Mouse (Mus musculus) retina, adult 2 months (tissue): Measurements from ENCODE around the gene Cmip.

ENCODE experiments used
- DNase-seq: peaks from one replicate; pipeline ENCODE4 v3.0.0-alpha.2; 2012; ENCODE audit warnings: low read depth, low spot score

Gene Cmip

DNA sequence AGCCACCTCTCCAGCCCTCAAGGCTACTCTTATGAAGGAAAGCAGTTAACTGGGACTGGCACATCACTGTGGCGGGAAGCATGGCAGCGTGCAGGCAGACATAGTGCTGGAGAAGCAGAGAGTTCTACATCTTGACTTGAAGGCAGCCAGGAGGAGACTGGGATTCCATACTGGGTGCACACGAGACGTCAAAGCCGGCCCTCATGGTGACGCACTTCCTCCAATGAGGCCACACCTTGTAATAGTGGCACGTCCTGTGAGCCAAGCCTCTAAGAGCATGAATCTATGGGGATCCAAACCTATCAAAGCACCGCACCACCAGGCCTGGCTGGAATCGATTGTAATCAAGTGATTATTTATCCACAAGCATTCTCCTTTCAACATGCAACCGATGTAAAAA, 210.6 kb downstream of the Cmip start:
- no peak for DNase-seq

DNA sequence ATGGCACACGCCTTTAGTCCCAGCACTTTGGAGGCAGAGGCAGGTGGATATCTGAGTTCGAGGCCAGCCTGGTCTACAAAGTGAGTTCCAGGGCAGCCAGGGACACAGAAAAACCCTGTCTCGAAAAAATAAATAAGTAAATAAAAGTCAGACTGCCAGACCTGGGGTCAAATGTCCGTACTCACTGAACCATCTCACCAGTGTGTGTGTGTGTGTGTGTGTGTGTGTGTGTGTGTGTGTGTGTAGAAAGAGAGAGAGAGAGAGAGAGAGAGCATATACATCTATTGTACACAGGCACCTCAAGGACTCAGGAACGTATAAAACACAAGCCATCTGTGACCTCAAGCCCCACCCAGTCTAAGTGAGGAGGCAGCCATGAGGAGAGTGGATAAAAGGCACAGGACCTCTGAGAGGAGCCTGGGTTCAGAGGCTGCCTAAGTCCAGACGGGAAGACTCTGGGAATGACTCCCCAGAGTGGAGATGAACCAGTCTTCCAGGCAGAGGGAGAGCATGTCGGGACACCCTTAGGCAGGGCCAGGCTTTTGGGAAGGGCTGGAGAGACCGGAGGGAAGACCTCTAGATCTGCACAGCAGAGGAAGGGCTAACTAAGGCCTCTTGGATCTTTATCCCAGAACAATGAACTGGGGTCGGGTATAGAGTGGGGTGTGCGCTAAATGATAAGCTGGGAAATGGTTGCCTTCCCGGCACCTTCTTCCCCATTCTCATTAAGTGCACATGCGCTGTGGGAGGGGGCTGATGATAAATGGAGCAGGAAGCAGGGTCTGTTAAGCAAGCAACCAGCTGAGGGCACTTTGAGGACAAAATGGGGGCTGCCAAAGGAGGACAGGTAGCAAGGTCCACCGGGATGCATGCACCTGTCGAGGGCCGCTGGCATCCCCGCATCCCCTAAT, 212.8 kb downstream of the Cmip start:
- no peak for DNase-seq

DNA sequence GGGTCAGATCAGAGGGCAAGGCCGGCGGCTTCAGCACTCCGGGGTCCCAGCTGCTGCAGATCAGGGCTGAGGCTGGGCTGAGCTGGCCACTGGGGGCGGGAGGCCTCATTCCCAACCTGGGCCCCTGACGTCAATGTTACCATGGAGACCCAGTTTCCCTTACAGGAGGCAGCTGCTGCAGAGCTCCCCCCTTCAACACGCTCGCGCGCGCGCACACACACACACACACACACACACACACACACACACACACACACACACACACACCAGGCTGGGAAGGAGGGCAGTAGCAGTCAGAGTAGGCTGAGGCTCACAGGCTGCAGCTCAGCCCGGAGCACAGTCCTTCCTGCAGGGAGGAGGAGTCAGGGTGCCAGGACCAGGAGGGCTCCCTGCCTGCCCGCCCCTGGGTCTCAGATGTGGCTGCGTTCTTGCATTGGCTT, 213.5 kb downstream of the Cmip start:
- DNase-seq, result peak; percentile 66

DNA sequence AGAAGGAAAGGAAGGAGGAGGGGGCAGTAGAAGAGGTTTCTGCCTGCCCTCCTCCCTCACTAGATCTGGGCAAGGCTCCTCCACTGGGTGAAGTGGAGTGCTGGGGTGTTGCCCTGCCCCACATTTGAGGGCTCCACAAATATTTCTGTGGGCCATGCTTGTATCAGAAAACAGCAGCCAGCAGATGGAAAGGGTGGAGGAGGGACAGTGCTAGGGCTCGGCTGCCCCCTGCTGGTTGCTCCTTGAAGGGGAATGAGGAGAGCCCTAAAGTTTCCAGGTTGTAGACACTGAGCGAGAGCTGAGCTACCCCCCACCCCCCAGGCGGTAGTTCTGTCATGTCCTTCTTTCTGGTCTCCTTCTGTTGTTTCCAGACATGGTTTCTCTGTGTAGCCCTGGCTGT, 214.3 kb downstream of the Cmip start:
- DNase-seq, result no peak

DNA sequence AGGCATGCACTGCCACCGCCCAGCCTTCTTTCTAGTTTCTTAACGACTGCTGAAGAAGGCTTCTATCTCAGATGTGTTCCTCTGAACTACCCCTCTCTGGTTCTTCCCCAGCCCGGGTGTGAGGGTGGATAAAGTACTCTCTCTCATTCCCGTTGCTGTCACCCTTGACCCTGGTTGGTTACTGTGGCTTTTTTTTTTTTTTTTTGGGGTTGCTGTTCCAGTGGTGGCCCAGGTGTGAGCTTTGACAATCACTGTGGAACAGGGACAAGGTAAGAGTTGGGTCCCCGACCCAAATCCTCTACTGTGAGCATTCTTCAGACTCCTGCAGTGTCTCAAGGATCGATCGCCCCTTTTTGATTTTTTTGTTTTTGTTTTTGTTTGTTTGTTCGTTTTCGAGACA, 214.8 kb downstream of the Cmip start:
- no peak for DNase-seq

DNA sequence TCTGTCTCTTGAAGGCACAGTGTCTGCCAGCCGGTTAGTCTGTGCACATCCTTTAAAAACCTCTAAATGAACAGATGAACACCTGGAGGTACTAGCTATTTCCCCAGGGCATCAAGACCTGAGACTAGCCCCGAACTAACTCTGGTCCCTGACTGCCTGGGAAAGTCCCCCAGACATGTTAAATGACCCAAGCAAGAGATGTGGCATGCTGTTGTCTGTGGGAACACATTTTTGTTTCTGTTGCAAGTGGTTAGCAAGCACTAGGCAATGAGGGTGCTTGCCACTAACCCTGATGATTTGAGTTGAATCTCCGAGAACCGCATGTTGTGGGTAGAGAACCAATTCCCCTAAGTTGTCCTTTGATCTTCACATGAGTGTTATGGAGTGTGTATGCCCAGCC, 215.5 kb downstream of the Cmip start:
- DNase-seq, result no peak

DNA sequence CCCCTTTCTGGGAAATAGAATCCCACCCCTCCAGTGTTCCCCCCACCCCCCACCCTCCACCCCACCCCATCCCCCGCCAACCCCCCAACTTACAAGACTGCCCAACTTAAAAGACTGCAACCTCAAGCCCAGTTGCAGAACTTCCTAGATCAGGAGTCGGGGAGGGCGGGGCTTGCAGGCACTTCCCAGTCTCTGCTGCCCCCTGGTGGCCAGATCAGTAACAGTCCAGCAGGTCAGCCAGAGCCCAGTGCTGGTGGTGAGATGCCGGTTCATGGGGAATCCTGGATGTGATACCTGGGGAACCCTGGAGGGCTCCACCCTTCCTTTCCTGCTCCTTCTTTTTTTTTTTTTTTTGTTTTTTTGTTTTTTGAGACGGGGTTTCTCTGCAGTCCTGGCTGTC, 218.1 kb downstream of the Cmip start:
- peak; percentile 72 for DNase-seq

DNA sequence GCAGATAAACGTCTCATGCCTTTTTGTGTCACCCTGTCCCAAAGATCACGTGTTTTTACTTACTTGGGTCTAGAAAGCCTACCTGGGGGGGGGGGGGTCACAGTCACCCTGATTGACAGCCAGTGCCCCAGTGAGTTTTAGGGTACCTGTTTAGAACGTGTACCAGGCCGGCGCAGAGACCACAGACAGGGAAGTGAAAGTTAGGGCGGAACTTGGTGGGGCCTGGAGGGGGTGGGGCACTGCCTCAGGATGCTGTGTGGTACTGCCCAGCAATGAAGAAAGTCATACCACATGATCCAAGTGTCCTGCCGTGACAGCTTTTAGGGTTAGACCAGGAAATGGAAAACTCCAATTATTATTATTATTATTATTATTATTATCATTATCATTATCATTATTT, 219.0 kb downstream of the Cmip start:
- no peak for DNase-seq

DNA sequence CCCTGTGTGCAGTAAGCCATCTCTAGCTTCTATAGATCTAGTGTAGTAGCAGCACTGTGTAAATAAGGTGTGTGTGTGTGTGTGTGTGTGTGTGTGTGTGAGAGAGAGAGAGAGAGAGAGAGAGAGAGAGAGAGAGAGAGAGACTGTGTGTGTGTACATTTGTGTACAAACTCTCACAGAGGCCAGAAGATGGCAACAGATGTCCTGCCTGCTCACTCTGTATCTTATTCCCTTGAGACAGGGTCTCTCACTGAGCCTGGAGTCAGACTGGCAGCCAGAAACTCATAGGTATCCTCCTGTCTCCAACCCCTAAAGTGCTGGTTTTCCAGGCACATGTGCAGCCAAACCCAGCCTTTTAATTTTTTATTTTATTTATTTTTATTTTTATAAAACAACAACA, 221.2 kb downstream of the Cmip start:
- no peak for DNase-seq

DNA sequence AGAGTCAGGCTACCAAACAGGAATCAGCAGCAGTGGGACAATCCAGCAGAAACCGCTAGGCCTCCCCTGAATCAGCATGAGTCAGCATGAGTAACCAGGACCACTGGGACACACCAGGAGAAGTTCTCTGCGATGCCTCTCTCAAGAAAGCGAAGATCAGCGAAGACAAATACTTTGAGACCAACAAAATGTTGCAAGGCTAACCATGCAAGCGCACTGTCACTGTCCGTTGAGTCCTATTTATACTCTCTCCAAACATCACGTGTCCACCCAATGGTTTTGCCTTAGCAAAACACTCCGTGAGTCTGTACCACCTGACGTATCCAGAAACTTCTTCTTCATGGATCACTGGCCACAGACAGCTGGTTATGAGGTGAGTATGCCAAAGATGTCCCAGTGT, 223.1 kb downstream of the Cmip start:
- no peak for DNase-seq

DNA sequence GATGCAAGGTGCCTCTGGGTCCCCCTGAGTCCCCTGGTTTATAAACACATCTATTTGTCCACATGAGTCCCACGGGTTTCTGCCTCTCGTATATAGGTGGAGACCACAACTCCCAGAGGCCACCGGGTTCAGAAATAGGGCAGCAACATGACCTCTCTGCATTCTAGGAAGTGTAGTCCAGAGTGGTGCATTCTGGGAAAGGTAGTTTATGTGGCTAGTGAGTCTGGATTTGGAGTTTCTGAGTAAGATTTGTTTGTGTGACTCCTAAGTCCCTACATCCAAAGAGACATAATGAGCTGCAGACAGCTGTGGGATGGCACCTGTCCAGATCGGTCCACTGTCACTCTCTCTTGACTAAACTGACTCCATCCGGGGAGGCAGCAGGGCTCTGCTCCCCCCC, 223.7 kb downstream of the Cmip start:
- DNase-seq, result no peak

DNA sequence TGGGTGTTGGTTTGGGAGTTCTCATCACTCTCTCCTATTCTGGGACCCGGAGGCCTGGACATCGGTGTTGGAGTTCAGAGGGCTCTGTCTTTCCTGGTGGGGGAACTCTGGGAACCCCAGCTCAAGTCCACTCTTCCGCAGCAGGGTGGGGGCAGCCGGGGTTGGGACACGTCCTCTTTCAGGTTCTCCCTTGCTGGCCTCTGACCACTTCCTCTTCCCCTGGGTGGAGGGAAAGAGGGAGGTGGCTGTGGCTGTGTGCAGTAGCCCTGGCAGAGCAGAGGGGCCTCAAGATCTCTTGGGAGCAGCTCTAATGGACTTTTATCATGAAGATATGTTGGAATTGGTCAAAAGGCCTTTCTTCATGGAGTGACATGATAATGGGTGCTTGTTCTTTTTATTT, 225.0 kb downstream of the Cmip start:
- no peak for DNase-seq

DNA sequence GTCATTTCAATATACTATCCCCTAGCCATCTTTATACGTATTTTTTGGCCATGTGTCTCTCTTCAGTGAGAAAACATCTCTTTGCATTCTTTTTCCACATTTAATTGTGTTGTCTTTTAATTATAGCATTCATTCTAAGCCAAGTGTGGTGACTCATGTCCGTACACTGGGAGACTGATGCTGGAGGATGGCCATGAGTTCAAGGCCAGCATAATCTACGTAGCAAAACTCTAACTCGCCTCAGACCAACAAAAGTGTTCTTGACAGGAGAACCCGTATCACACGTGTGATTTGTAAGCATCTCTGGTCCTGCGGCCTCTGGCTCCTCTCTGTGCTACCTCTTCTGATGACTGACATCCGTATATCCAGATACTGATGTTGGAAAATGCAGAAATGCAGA, 227.9 kb downstream of the Cmip start:
- no peak for DNase-seq

DNA sequence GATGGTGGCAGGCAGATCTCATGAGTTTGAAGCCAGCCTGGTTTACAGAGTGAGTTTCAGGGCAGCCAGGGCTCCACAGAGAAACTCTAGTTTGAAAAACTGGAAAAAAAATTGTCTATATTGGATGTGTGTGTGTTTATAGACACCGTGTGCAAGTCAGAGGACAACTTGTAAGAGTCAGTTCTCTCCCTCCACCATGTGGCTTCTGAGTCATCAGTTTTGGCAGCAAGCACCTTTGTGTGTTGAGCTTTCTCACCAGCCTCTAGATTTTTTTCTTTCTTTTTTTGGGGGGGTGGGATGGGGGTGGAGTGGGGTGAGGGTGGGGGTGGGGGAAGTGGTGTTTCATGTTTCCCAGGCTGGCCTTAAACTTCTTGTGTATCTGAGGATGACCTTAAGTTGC, 228.5 kb downstream of the Cmip start:
- no peak for DNase-seq

DNA sequence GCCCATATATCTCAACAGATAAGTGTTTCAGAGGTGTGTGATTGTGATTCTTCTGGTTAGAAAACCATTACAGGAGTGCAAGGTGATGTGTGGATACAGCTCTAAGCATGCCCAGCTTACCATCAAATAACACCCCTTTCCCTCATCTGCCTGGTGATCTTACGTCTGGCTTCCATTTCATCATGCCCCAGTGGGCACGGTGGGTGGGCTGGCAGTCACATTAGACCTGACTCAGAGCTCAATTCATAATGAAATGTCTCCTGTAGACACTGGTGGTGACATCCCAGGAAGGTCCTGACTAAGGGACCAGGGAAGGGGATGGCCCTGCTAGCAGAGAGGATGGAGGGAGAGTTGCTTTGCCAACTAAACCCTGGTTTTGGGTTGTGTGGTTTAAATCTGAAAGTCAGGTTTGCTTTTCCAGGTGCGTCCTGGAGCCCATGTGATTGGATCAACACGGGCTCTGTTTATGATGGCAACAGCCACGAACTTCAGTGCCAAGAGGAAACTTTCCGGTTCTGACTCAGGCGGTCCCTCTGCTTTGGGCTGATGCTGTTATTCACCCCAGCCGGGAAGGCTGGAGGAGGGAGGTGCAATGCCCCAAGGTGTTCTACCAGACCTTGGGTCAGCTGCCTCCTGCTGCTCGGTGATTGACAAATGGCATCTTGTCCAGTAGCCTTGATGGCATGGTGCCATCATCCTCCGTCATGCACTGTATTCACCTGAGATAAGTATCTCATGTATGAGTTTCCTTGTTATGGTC, 231.6 kb downstream of the Cmip start:
- DNase-seq, result no peak

DNA sequence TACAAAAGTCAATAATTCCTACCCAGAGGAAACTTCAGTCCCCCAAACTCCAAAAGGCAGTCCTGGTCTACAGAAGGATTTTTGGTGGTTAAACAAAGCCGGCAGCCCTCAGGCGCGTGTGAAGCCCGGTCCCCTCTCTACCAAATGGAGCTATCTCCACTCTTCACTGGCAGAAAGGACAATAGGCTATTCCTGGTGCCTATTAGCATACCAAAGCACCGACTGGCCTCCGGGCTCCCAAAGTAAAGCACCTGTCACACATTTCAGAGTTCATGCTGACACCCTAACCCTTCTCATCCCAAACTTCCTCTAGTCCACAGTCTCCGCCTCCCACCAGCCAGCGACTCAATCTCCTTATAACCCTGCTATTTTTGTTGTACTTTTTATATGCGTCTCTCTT, 236.7 kb downstream of the Cmip start:
- DNase-seq, result no peak

DNA sequence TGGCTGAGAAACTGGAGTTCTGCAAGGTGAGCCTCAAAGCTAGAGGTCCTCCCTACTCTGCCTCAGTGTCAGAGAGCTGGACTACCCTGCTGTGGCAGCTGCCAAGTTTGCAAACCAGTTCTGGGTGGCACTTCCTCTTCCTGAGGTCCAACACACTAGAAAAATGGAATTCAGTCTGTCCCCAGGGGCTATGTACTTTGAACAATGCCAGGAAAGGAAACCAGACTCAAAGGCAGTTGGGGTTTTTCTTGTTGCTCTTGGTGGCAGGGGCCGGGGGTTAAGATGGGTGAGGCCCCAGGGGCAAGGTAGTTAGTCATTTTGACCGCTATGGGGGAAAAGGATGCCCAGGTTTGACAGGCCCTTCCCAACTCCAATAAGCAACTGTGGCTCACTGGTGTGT, 238.0 kb downstream of the Cmip start:
- DNase-seq, result no peak

DNA sequence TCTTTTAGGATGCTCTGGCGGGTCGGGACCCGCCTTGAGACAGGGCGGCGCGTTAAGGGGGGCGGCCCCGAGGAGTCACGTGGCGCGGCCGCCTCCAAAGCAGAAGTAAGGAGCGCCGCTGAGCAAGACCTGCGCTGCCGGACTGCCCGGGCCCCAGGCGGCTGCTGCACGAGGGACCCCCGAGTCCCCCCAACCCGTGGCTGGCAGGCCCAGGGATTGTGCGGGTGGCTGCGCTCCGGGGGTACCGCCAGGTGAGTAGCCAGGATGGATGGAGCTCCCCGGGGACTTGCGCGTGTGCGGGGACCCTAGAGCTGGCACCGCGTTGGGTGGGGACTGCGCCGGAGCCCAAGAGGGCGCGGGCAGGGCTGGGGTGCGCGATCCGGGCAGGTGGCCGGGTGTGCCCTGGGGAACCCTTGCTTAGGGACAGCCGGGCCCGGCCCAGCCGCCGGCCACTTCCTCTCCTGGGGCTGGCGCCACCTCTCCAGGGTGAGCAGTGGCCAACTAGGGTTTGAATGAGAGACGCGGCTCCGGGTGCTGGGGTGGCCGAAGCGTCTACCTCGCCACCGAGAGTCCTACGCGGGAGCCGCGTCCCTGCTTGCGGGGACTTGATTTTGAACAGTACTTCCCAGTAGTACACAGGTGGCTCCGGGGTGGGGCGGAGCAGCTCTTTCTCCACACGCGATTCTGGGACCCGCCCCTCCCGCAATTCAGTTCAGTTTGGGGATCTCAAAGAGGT, 241.5 kb downstream of the Cmip start, which contains the start of gene Plcg2:
Gene Plcg2, plus strand, starts transcription at position 113 of the 736 bp plus-strand sequence.
- DNase-seq, result no peak

DNA sequence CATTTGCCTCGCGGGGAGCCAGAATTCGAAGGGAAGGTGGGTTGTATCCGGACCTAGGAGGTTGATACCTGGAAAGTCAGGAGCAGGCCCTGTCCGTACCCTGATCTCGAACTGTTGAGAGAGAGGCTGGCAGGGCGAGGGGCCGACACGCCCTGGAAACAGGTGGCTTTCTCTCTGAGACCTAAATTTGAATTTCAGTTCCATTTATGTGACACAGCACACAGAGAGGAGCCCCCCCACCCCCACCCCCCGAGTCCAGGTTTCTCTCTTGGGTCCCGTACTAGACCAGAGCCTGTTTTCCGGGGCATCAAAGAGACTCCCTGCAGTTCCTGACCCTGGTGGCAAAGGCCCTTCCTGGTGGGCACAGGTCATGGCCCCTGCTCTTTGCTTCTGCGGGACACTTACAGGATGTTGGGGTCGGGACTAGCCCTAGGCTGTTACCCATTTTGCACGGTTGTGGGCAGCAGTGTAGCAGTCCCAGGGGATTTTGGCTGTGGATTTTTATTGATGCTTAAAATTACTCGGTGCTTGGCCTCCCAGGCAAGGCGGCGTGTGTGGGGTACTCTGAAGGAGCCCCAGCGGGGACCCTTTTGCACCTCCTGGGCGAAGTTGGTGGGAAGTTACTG, 242.2 kb downstream of the Cmip start:
- no peak for DNase-seq

DNA sequence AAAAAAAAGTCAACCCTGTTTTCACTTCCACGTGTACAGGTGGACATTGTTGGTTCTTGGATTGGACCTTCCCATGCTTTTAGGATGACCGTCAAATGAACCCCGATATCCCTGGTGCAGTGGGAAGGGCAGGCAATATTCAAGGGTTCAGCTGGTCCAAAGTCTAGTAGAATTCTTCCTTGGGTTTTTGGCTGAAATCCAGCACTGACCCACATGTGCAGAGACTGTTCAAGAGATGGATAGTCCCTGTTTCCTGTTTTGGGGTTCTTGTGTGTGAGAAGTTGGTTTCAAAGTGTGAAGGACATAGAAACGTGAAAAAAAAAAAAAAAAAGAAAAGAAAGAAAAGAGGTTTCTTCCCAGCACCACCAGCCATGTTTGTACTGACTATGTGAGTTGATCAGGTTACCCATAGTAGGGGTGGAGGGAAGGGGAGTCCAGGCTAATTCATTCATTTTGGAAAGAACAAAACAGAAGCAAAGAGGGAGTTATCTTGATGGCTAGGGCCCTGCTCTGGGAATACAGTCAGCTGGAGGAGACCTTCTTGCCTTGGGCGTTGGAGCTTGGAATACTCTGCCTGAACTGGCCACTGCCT, 243.5 kb downstream of the Cmip start:
- no peak for DNase-seq

DNA sequence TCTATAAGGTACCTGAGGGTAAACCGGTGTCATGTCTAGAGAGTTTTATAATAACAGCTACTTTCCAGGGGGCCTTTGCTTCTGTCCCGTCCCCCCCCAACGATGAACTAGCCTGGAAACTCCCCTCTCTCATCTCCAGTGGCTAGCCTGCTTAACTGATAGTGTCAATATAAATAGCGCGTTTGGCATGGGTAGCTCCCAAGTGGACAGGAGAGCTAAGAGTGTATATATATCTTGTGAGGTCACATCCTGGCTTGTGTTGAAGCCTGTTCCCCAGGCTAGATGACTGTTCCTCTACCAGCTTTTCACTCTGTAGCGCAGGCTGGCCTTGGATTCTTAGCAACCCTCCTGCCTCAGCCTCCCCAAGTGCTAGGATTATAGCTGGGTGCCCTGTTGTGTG, 244.5 kb downstream of the Cmip start:
- no peak for DNase-seq
